Mouse (Mus musculus): Measurements from ENCODE around the gene Cd300lg. TPM values are rescaled to one million over a fixed set of nuclear protein-coding genes. Genes with fewer than 3 reads are reported as not detected.

The Cd300lg gene
- total RNA-seq, 2 experiments from 2014 or later = 68.3 to 69.5 TPM

GRCm38 (mm10) chr11:102025354-102025753 is 16.0 kb upstream of the Cd300lg start:
- intact Hi-C loops (cut with DNase I) = no loop called here

DNA sequence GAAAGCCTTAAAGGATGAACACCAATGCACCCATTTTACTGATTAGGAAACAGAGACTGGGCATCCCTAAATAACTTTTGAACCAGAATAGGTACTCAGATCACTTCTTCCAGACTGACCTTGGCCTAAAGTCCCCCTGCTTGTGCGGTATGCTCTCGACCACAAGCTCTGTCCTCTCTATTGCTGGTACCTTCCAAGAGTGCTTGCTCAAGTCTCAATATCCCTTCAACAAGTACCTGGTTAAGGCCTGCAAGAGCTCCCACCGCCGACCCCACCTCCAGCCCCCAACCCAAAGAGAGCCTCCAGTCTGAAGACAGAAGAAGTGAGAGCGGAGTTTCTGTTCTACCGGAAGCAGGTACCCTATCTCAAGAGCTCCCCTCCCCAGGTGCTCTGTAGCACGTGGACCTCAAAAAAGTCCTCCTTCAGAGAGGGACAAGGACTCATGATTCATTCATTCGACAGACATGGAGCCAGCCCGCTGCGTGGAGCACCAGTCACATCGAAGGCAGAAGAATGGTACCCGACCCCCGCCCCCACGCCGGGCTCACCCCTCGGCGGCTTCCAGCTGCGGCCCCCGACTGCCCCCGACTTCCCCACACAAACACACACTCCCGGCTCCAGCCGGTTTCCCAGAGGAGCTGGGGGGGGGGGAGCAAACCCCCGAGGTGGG is 15.2 kb upstream of the Cd300lg start:
- intact Hi-C loops (cut with DNase I) = no loop called here
- DNase-seq = no peak

More at GRCm38 (mm10) chr11:102025354-102025753, 16.0 kb upstream of the Cd300lg start:
- no peak for DNase-seq

- DNase-seq = peak; percentile 68 to 74
- intact Hi-C loops (cut with DNase I) = loop anchor here (1.0 kb wide), 1 partner anchor 13 kb away; no protein-coding TSS in a partner anchor
Observed at GRCm38 (mm10) chr11:102026694-102027360, 14.5 kb upstream of the Cd300lg start.

DNA sequence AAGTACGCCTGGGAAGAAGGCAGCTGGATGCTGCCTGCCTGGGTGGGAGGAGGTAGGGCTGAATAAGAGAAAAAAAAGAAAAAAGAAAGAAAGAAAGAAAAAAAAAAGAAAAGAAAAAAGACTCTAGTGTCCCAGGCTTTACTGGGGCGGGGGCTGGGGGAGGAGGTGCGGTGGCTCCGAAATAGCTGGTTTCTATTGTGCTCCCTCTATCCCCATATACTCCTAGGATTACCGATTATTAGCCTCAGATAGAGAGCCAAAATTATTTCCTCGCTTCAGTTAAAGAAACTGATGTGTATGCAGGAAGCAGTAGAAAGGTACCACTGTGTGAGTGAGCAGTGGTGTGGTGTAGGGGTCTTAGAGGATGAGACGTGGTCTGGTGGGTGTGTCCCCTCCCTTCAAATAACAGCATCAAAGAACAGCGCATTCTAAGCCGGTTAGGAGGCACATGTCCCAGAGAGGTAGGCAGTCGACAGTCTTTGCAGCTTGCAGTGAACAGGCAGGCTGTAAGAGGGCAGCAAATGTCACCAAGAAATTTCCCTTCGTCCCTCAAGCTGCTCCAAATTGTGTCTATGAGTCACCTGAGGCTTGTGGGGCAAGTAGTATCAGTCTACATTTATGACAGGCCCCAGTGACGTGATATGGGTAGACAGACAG is 13.8 kb upstream of the Cd300lg start:
- intact Hi-C loops (cut with DNase I) = loop anchor here (1.0 kb wide), 1 partner anchor 13 kb away; no protein-coding TSS in a partner anchor
- DNase-seq = no peak

- no peak for DNase-seq
- intact Hi-C loops (cut with DNase I) = no loop called here
Observed at GRCm38 (mm10) chr11:102028087-102028816, 13.1 kb upstream of the Cd300lg start, which contains the start of gene Mpp3. Mpp3 (minus strand) TSS chr11:102028461.

- intact Hi-C loops (cut with DNase I) = no loop called here
- DNase-seq = no peak
Observed at GRCm38 (mm10) chr11:102029304-102029703, 12.0 kb upstream of the Cd300lg start.

DNA sequence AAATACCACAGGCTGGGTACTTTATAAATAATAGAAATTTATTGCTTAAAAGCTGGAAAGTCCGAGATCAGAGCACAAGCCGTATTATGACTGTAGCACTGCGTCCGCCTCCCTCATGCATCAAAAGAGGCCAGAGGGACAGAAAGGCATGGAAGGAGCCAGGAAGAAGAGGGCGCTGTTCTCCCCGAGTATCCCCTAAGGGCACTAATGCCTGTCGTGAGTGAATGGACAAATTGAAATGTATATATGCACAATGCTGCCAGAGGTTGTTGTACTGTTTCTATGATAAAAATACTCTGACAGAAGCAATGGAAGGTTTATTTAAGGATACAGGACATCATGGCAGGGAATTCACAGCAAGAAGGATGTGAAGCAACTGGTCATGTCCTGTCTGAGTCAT is 11.3 kb upstream of the Cd300lg start:
- no peak for DNase-seq
- intact Hi-C loops (cut with DNase I) = no loop called here

DNA sequence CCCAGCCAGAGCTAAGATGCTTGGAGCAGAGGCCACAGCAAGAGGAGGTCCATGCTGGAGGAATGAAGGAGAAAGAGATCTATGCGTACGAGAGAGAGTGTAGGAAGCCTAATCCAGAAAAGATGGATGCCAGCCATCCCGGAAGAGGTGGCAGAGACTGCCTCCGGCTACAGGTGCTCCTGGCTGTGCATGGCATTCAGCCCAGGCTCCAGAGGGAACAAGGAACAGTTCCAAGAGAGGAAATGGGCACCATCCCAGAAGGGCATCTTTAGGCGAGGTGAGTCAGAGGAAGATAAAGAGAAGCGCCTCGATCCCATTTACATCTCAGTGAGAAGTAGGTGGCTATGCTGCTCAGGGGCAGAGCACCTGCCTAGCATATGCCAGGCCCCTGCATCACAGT is 10.2 kb upstream of the Cd300lg start:
- no peak for DNase-seq
- intact Hi-C loops (cut with DNase I) = no loop called here

- intact Hi-C loops (cut with DNase I) = no loop called here
- DNase-seq = no peak
Observed at GRCm38 (mm10) chr11:102033055-102033591, 8.2 kb upstream of the Cd300lg start.

GRCm38 (mm10) chr11:102034887-102035286 is 6.4 kb upstream of the Cd300lg start:
- intact Hi-C loops (cut with DNase I) = no loop called here
- DNase-seq = no peak

- intact Hi-C loops (cut with DNase I) = no loop called here
- DNase-seq = no peak
Observed at GRCm38 (mm10) chr11:102035456-102035960, 5.8 kb upstream of the Cd300lg start.

DNA sequence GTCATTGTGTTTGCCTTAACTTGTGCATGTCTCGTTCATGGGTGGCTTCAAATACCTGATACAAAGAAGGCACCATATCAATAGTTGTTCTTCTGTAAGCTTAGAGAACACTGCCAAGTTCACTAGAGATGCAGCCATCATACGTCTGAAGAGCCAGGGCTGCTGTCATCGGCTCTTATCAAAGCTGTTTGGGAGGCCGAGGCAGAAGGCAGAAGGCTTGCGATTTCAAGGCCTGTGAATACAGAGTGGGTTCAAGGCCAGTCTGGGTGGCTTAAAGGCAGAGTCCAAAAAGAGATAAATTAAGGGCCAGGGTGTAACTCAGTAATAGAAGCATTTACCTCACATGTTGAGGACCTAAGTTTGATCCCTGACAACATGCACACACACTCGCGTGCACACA is 5.0 kb upstream of the Cd300lg start:
- no peak for DNase-seq
- intact Hi-C loops (cut with DNase I) = no loop called here

- intact Hi-C loops (cut with DNase I) = no loop called here
- no peak for DNase-seq
Observed at GRCm38 (mm10) chr11:102037789-102038188, 3.5 kb upstream of the Cd300lg start.

DNA sequence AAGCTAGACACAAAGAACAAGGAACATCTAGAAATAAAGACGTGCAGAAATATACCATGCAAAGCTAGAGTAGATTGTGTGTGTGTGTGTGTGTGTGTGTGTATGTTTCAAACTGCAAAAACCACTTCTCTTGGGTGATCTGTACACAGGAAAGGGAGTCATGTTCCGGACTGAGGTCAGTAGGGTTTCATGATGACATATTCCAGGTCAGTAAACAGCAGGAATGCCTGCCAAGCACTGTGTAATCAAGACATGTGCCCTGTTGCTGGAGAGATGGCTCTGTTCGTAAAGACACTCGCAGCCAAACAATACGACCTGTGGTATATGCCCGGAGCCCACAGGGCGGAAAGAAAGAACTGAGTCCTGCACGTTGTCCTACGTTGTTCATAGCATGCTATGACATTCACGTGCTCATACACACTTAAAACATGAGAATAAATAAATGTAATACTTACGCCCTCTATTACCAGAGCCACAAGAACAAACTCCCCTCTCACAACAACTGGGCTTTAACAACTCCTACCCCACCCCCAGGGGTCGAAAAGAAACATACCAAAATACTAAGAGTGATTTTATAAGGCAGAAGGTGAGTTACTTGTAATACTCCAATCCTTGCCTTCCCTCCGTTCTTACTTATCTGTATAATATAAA is 1.7 kb upstream of the Cd300lg start:
- intact Hi-C loops (cut with DNase I) = loop anchor here (1.0 kb wide), 2 partner anchors 12 to 53 kb away; no protein-coding TSS in a partner anchor
- DNase-seq = no peak

GRCm38 (mm10) chr11:102040138-102040524 is 1.2 kb upstream of the Cd300lg start:
- intact Hi-C loops (cut with DNase I) = loop anchor here (1.0 kb wide), 2 partner anchors 13 to 54 kb away; no protein-coding TSS in a partner anchor
- peak; percentile 90 to 98 for DNase-seq

- no peak for DNase-seq
- intact Hi-C loops (cut with DNase I) = loop anchor here (1.0 kb wide), 2 partner anchors 13 to 54 kb away; no protein-coding TSS in a partner anchor
Observed at GRCm38 (mm10) chr11:102040646-102041045, 663 bp upstream of the Cd300lg start.

- DNase-seq = no peak
- intact Hi-C loops (cut with DNase I) = no loop called here
Observed at GRCm38 (mm10) chr11:102042971-102043370, 1.7 kb downstream of the Cd300lg start.

DNA sequence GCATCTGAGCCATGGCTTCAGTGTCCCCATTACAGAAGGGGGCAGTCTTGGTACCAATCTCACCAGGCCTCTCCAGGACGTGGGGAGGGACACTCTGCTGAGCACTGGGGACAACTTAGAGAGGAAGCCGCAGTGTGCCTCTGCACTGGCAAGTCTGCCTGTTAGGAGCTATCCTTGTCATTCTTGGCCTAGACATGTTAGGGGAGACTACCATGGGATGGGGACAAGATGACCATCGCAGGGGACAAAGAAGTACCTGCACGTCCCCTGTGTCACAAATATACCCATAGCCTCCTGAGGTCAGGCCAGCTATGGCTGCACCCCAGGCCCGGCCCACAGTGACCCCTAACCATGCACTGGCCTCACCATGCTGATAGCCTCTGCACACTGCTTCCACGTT is 2.1 kb downstream of the Cd300lg start:
- no peak for DNase-seq
- intact Hi-C loops (cut with DNase I) = no loop called here

DNA sequence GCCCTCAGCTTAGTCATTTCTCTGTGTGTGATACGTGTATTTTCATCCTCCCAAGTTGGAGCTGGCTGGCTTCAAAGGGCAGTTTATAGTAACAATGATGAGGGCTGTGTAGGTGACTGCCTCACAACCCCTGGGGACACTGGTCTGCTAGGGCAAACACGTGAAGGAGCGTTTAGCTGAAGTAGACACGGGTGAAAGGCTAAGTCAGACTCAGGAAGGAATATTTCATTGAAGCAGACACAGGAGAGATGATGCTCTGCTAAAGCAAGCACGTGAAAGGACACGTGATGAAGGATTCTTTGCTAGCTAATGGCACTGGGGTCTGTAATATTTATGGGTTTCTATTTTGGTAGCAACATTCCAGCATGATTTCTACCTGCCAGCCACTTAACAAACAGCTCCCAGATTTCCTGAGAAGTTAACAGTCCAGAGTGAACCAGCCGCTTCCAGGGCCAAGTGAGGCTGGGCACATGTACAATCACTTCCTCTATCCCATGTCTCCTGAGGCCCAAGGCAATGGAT is 3.4 kb downstream of the Cd300lg start:
- intact Hi-C loops (cut with DNase I) = no loop called here
- no peak for DNase-seq

Measured in heart, postnatal 36 days (tissue).